Mouse (Mus musculus): ENCODE data around the gene Mrm2.
"Not testable (repeated sequence)": the region's sequence is repeated elsewhere in the genome, so short reads cannot be mapped to it uniquely, and the experiment has no call there.

The Mrm2 gene

DNA sequence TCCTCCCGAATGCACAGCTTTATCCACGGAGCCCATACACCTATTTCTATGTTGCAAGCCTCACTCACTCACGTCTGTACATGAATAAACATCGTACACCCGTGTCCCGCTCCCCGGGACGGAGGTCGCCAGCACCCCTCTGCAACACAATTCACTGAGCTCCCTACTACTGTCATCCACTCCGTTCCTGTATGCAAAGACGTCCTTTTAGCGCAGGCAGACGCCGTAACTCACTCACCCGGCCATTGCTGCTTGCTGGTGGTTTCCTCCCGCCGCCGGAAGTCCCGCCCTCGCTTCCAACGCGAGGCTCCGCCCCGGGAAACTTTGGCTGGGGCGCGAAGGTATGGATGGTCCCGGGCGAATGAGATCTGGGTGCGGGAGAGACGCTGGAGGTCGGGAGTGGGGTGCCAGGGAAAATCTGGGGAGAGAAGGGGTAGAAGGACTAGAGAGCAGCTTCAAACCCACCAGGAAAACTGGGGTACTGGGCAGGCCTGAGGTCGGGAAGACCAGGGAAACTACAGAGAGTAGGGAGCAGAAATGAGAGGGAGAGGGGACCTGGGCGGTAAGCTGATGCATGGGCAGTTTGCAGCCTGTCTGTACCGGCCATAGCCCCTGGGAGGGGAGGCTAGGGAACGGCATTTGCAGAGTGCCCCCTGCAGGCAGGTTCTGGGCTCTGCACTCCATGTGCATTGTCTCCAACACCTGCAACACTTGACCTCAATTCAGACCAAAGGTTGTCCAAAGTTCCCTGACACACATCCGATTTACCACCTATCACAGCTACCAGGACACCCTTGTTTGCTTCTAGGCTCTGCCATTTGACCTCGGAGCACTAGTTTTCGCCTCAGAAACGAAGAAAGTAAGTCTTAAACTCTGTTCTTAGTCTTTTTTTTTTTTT lies at the start of gene Mrm2:
TSS of gene Mrm2 (minus strand) at position 284 of the 898 bp plus-strand sequence.
- peak; percentile 77 for DNase-seq (ENCODE audit: low read depth, low spot score)

DNA sequence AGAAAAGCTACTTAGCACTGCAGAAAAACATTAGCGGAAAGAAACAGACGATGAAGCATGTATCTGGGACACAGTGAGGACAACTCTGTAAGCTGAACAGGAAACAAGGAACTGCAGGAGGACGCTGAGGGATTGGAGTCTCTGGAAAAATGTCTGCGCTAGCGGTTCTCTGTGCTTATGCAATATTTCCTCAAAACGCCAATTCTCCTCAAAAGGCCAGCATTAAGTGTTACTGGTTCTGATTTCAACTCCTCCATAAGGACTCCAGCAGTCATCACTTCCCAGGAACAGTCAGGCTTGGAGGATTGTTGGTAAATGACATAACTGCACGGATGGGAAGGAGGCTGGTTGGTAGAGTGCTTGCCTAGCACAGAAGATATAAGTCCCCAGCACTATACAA lies 49.5 kb upstream of the Mrm2 start:
- DNase-seq (ENCODE audit: low read depth, low spot score): no peak

DNA sequence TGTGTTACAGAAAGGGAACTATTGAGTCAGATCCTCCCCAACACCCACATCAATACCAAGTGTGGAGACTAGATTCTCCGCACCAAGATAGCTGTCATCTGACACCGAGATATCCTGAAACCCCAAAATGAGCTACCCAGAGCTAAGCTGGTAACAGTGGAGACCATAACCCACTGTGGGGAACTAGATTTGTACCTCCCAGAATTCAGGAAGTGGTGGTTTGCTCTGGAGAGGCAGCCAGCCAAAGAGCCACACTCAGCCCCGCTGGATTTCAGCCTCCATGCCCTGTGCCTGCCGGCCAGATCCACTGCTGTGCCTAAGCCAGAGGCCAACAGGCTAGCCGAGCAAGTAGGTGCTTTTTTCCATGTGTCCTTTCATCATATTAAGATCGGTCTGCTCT lies 47.6 kb upstream of the Mrm2 start:
- no peak for DNase-seq (ENCODE audit: low read depth, low spot score)

DNA sequence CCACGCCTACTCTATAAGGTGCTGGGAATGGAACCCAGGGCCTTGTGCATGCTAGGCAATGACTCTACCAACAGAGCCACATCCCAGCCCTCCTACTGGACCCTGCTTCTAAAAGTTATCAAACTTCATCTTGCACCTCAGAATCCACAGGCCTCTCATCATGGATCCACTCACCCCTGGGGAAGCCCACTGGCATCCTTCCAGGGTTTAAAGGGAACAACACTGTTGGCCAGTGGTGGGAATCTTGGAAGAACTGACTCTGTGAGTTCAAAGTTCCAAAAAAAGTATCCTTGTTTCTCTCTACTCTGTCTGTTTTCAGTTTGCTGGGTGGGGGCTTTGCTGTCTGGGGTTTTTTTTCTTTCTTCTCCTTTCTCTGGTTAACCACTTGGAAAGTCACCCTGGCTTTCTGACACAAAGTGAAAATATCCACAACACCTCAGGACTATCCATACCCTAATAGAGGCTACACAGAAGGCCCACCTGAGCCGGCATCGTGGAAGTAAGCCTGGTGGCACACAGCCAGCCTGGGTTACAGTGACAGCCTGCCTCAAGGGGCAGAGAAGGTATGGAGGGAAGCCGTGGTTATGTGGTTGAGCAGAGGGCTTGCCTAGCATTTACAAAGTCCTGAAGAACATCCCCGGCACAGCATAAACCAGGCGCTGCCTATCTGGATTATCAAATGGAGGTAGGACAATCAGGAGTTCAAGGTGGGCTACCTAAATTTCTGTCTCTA lies 46.6 kb upstream of the Mrm2 start:
- DNase-seq (ENCODE audit: low read depth, low spot score): no peak

DNA sequence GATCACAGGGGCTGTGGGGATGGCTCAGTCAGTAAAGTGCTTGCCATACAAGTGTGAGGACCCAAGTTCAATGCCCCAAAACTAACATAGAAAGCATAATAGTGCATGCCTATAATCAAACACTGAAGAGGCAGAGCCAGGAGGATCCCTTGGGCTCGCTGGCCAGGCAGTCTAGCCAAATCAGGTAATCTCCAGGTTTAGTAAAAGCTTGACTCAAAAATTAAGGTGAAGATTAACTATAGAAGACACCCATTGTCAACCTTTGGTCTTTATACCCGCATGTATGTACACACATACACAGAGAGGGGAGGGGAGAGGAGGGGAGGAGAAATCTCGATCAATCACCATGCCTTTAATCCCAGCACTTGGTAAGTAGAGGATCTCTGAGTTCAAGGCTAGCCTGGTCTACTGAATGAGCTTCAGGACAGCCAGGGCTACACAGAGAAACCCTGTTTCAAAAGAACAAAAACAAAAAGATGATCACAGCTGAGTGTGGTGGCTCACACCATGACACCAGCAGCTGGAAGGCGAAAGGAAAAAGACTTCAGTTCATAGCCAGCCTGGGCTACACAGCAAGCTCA lies 43.6 kb upstream of the Mrm2 start:
- DNase-seq (ENCODE audit: low read depth, low spot score): no peak

GRCm38 (mm10) chr5:140374226-140374625 lies 42.5 kb upstream of the Mrm2 start:
- DNase-seq (ENCODE audit: low read depth, low spot score): no peak

DNA sequence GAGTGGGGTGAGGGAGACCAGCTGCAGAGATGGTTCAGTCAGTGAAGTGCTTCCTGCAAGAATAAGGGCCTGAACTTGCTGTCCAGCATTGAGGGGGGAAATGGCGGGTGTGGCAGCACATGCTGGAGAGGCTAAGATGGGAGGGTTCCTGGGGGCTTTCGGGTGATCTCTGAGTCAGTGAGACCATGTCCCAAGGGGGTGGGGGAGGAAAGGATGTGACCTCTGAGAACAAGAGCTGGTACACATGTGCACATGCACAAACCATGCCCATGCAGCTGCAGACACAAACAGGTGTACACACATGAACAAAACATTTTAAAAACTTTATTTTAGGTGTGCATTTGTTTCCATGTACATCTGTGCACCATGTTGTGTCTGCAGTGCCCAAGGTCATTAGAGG lies 42.0 kb upstream of the Mrm2 start:
- no peak for DNase-seq (ENCODE audit: low read depth, low spot score)

GRCm38 (mm10) chr5:140371671-140372070 lies 40.0 kb upstream of the Mrm2 start:
- DNase-seq (ENCODE audit: low read depth, low spot score): no peak

GRCm38 (mm10) chr5:140370446-140371254 lies 39.0 kb upstream of the Mrm2 start:
- DNase-seq (ENCODE audit: low read depth, low spot score): no peak

DNA sequence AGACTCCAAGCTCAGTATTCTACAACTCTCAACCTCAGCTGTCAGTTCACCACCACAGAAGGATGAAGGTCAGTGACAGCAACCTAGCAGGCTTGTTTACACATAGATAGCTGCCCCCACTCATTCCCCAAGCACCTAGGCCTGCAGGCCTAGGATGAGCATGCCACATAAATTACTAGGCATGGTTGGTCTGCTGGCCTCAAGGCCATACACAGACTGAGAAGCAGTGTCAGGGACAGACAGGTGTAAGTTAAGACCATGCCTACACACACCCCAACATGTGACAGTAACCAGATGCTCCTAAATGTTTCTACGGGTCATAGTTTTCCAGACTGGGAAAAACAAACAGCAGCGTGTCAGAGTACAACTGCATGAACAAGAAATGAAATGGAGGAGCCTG lies 37.8 kb upstream of the Mrm2 start:
- DNase-seq (ENCODE audit: low read depth, low spot score): no peak

DNA sequence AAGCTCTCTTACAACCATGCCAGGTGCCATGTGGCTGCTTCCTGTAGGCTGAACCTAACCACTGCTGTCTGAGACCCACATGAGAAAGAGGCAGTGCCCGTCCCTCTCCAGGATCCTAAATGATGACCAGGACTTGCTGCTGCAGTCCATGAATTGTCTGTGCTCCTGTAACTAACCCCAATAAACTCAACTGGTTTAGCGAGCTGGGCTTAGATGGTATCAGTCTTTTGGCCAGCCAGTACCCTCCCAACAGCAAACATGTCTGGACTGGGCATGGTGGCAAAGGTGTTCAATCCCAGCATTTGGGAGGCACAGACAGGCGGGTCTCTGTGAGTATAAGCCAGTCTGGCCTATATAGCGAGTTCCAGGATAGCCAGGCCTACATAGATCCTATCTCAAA lies 37.2 kb upstream of the Mrm2 start:
- DNase-seq (ENCODE audit: low read depth, low spot score): no peak

GRCm38 (mm10) chr5:140368126-140368525 lies 36.4 kb upstream of the Mrm2 start:
- DNase-seq (ENCODE audit: low read depth, low spot score): not testable (repeated sequence)

GRCm38 (mm10) chr5:140364415-140364814 lies 32.7 kb upstream of the Mrm2 start:
- DNase-seq (ENCODE audit: low read depth, low spot score): no peak

GRCm38 (mm10) chr5:140359930-140360674 lies 28.4 kb upstream of the Mrm2 start:
- no peak for DNase-seq (ENCODE audit: low read depth, low spot score)

GRCm38 (mm10) chr5:140357466-140357865 lies 25.8 kb upstream of the Mrm2 start:
- no peak for DNase-seq (ENCODE audit: low read depth, low spot score)

GRCm38 (mm10) chr5:140355934-140356333 lies 24.2 kb upstream of the Mrm2 start:
- no peak for DNase-seq (ENCODE audit: low read depth, low spot score)

- DNase-seq (ENCODE audit: low read depth, low spot score): no peak
These were observed 20.7 kb upstream of the Mrm2 start for GRCm38 (mm10) chr5:140352352-140352751.

GRCm38 (mm10) chr5:140350731-140351497 lies 19.2 kb upstream of the Mrm2 start:
- no peak for DNase-seq (ENCODE audit: low read depth, low spot score)

GRCm38 (mm10) chr5:140349882-140350281 lies 18.2 kb upstream of the Mrm2 start:
- no peak for DNase-seq (ENCODE audit: low read depth, low spot score)

GRCm38 (mm10) chr5:140346050-140346449 lies 14.4 kb upstream of the Mrm2 start:
- no peak for DNase-seq (ENCODE audit: low read depth, low spot score)

Data from c-Kit-negative CD71-positive TER-119-positive erythroid progenitor cells, embryonic 14.5 days (primary cell).